ENCODE assay signal across 8 mouse cellular contexts in the genomic region with DNA sequence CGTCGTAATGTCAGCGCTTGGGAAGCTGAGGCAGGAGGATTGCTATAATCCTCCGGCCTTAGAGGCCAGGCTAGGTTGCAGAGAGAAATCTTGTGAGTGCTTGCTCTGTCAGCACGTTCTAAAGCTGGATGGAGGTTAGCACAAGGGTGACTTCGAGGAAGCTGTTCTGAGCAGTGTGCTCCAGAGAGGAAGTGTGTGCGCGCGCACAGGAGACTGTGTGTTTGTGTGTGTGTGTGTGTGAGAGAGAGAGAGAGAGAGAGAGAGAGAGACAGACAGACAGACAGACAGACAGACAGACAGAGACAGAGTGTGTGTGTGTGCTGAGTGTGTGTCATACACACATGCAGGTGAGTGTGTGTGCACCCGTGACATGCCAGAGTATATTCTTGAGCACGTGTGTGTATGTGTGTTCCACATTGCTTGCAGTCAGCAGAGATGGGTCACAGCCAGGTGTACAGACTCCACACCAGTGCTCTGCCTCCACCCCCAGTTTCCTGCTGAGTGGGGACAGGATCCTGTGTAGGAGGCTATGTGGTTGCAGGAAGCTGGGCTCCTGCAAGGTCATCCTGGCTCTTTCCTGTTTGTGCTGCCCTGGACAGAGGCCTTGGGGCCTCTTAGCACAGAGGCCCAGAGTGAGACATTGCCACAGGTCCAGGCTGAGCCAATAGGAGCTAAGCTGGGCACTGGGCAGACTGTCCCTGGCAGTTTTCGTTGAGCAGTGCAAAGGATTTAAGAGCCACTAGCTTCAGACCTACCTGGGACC. TPM values are rescaled to one million over a fixed set of nuclear protein-coding genes. Genes with fewer than 3 reads are reported as not detected.
DNase-seq lines count a peak whose midpoint lies in the region; ATAC-seq lines count a peak whose summit lies in the region.

No protein-coding gene starts in this region.

- peak; percentile 5; the same call in 1 of the 2 replicates for ATAC-seq in liver, embryonic 13.5 days (ENCODE audit: low read depth)
- ATAC-seq in midbrain, embryonic 13.5 days: no peak

- no peak overlapping the region for H3K4me2 ChIP-seq in liver, embryonic 13.5 days
- H3K4me2 ChIP-seq in midbrain, embryonic 13.5 days (replicated peaks): no peak overlapping the region

- intact Hi-C loops in heart, postnatal 25 days (cut with DNase I): no loop called here
- intact Hi-C loops in left cerebral cortex, postnatal 14 days (cut with DNase I): no loop called here

- 53% methylated on average over 12 of the region's 12 CpGs for WGBS in liver, embryonic 13.5 days (ENCODE audit: insufficient replicate concordance)
- WGBS in midbrain, embryonic 13.5 days: 94% methylated on average over 12 of the region's 12 CpGs

- peak overlapping the region; percentile 80 for H3K27ac ChIP-seq in liver, embryonic 13.5 days
- no peak overlapping the region for H3K27ac ChIP-seq in midbrain, embryonic 13.5 days

- H3K9ac ChIP-seq in liver, embryonic 13.5 days: 0 out of 2 replicates have a peak overlapping the region, but pooled peaks have one; percentile 31
- no peak overlapping the region for H3K9ac ChIP-seq in midbrain, embryonic 13.5 days (replicated peaks)

- peaks cover 3% of the 10 kb centered on the region; the same call in 1 of the 2 replicates for H3K36me3 ChIP-seq in liver, embryonic 13.5 days
- H3K36me3 ChIP-seq in midbrain, embryonic 13.5 days: no peaks in the 10 kb centered on the region

- no peaks in the 10 kb centered on the region for H3K9me3 ChIP-seq in liver, embryonic 13.5 days (replicated peaks)
- no peaks in the 10 kb centered on the region for H3K9me3 ChIP-seq in midbrain, embryonic 13.5 days

- peak; percentile 25 for DNase-seq in 3T3-L1 (ENCODE audit: low read depth, low spot score)
- peak; percentile 87 for DNase-seq in adrenal gland, adult 8-10 months
- peak; percentile 53 for DNase-seq in heart, postnatal 25 days (ENCODE audit: low spot score)
- DNase-seq in liver, embryonic 13.5 days: no peak
- DNase-seq in thymus, postnatal 0 days (ENCODE audit: low spot score): peak; percentile 73
- DNase-seq in left cerebral cortex, postnatal 14 days (ENCODE audit: low spot score in 2 of 2): no peak
- DNase-seq in right cerebral cortex, postnatal 36 days (ENCODE audit: low spot score in 2 of 2): no peak

- H3K27me3 ChIP-seq in liver, embryonic 13.5 days: no peaks in the 10 kb centered on the region
- H3K27me3 ChIP-seq in midbrain, embryonic 13.5 days: no peaks in the 10 kb centered on the region

- H3K4me3 ChIP-seq in liver, embryonic 13.5 days (replicated peaks): no peak overlapping the region
- no peak overlapping the region for H3K4me3 ChIP-seq in midbrain, embryonic 13.5 days (replicated peaks)

- peaks cover 95% of the 10 kb centered on the region for H3K4me1 ChIP-seq in liver, embryonic 13.5 days (replicated peaks)
- H3K4me1 ChIP-seq in midbrain, embryonic 13.5 days (replicated peaks): peaks cover 16% of the 10 kb centered on the region

RNA-seq across cellular contexts. Expression of a gene that starts 21.9 kb away (rescaled TPM):
- total RNA-seq in adrenal gland, adult 8-10 months (2022): 100 to 1,000 TPM; 143 to 211 (median 173) TPM
- 10 to 100 TPM; 38.7 to 42.3 TPM for total RNA-seq in heart, postnatal 25 days (2021)
- 35.4 and 36.0 TPM in 2 replicates for polyA plus RNA-seq in liver, embryonic 13.5 days (2015; fragmentation: Nextera tagmentation; extraction: Ambion mirVana)
- polyA plus RNA-seq in thymus, postnatal 0 days (2015; fragmentation: Nextera tagmentation; extraction: Ambion mirVana): 44.6 and 45.3 TPM in 2 replicates
- 10 to 100 TPM; 41.3 to 42.9 TPM for total RNA-seq in left cerebral cortex, postnatal 14 days (2021)
- polyA plus RNA-seq in midbrain, embryonic 13.5 days (2015; fragmentation: Nextera tagmentation; extraction: Ambion mirVana): 24.4 and 25.4 TPM in 2 replicates

RNA-seq across cellular contexts. Expression of a gene that starts 27.8 kb away (rescaled TPM):
- 10 to 100 TPM; 36.2 to 44.0 (median 38.9) TPM for total RNA-seq in adrenal gland, adult 8-10 months (2022)
- 10 to 100 TPM; 16.3 to 17.9 TPM for total RNA-seq in heart, postnatal 25 days (2021)
- polyA plus RNA-seq in liver, embryonic 13.5 days (2015; fragmentation: Nextera tagmentation; extraction: Ambion mirVana): 14.1 and 15.7 TPM in 2 replicates
- polyA plus RNA-seq in thymus, postnatal 0 days (2015; fragmentation: Nextera tagmentation; extraction: Ambion mirVana): 26.9 and 27.9 TPM in 2 replicates
- 10 to 100 TPM; 37.1 to 37.9 TPM for total RNA-seq in left cerebral cortex, postnatal 14 days (2021)
- 35.9 and 36.3 TPM in 2 replicates for polyA plus RNA-seq in midbrain, embryonic 13.5 days (2015; fragmentation: Nextera tagmentation; extraction: Ambion mirVana)

RNA-seq across cellular contexts. Expression of a gene that starts 42.8 kb away (rescaled TPM):
- 1 to 10 TPM in 3 of 4 experiments, under 1 TPM in 1; 0.74 to 7.0 (median 2.6) TPM for total RNA-seq in adrenal gland, adult 8-10 months (2022)
- 1 to 10 TPM; 2.5 to 2.9 TPM for total RNA-seq in heart, postnatal 25 days (2021)
- 0.23 and 0.30 TPM in 2 replicates for polyA plus RNA-seq in liver, embryonic 13.5 days (2015; fragmentation: Nextera tagmentation; extraction: Ambion mirVana)
- polyA plus RNA-seq in thymus, postnatal 0 days (2015; fragmentation: Nextera tagmentation; extraction: Ambion mirVana): 0.49 and 0.74 TPM in 2 replicates
- 10 to 100 TPM; 12.9 to 14.5 TPM for total RNA-seq in left cerebral cortex, postnatal 14 days (2021)
- polyA plus RNA-seq in midbrain, embryonic 13.5 days (2015; fragmentation: Nextera tagmentation; extraction: Ambion mirVana): 2.7 and 3.3 TPM in 2 replicates

RNA-seq across cellular contexts. Expression of a gene that starts 44.4 kb away (rescaled TPM):
- 10 to 100 TPM; 26.0 to 51.5 (median 29.9) TPM for total RNA-seq in adrenal gland, adult 8-10 months (2022)
- total RNA-seq in heart, postnatal 25 days (2021): 1 to 10 TPM; 7.5 to 8.1 TPM
- polyA plus RNA-seq in liver, embryonic 13.5 days (2015; fragmentation: Nextera tagmentation; extraction: Ambion mirVana): 15.8 and 20.2 TPM in 2 replicates
- polyA plus RNA-seq in thymus, postnatal 0 days (2015; fragmentation: Nextera tagmentation; extraction: Ambion mirVana): 28.0 and 30.2 TPM in 2 replicates
- total RNA-seq in left cerebral cortex, postnatal 14 days (2021): 10 to 100 TPM; 21.6 to 23.0 TPM
- polyA plus RNA-seq in midbrain, embryonic 13.5 days (2015; fragmentation: Nextera tagmentation; extraction: Ambion mirVana): 50.6 and 53.8 TPM in 2 replicates

RNA-seq across cellular contexts. Expression of a gene that starts 44.5 kb away (rescaled TPM):
- total RNA-seq in adrenal gland, adult 8-10 months (2022): 10 to 100 TPM; 27.7 to 43.6 (median 31.3) TPM
- total RNA-seq in heart, postnatal 25 days (2021): 10 to 100 TPM; 10.2 to 12.1 TPM
- polyA plus RNA-seq in liver, embryonic 13.5 days (2015; fragmentation: Nextera tagmentation; extraction: Ambion mirVana): 12.1 and 13.4 TPM in 2 replicates
- 19.9 and 23.7 TPM in 2 replicates for polyA plus RNA-seq in thymus, postnatal 0 days (2015; fragmentation: Nextera tagmentation; extraction: Ambion mirVana)
- 10 to 100 TPM; 30.0 to 32.7 TPM for total RNA-seq in left cerebral cortex, postnatal 14 days (2021)
- 42.6 and 43.5 TPM in 2 replicates for polyA plus RNA-seq in midbrain, embryonic 13.5 days (2015; fragmentation: Nextera tagmentation; extraction: Ambion mirVana)

Comparison
In these comparisons a context has a peak if more than half of its experiments do, and no peak if none do; other contexts are left out.
1. DNase-seq: peak in 3T3-L1 (single experiment), adrenal gland, adult 8-10 months (single experiment), heart, postnatal 25 days (single experiment) and thymus, postnatal 0 days (single experiment); none in liver, embryonic 13.5 days (single experiment), left cerebral cortex, postnatal 14 days (0 of 2) and right cerebral cortex, postnatal 36 days (0 of 2).